Mouse (Mus musculus): Measurements from ENCODE around the gene Wdr53. TPM values are rescaled to one million over a fixed set of nuclear protein-coding genes. Genes with fewer than 3 reads are reported as not detected.

Wdr53 gene
- total and polyA plus RNA-seq, 3 experiments = 3.3 to 7.6 (median 7.6) TPM

GRCm38 (mm10) chr16:32275041-32275440 lies 28.0 kb downstream of the Wdr53 start:
- H3K4me3 ChIP-seq = no peak overlapping the region
- no peak for DNase-seq
- no peak for TF ChIP-seq POLR2A (IDR thresholded peaks at IDR 0.05; ENCODE audit: insufficient read depth, low read depth, low read length)
- TF ChIP-seq EP300 (IDR thresholded peaks at IDR 0.05; ENCODE audit: insufficient read depth, low read depth, low read length) = no peak
- TF ChIP-seq CTCF (IDR thresholded peaks at IDR 0.05) = no peak
- 83% methylated on average over 6 of the region's 6 CpGs for WGBS
- peaks cover 3% of the 10 kb centered on the region for H3K4me1 ChIP-seq (ENCODE audit: control insufficient read depth, insufficient read depth, low read length)
- H3K79me2 ChIP-seq (replicated peaks; ENCODE audit: control insufficient read depth, insufficient read depth, low read length) = no peaks in the 10 kb centered on the region
- no peak overlapping the region for H3K27ac ChIP-seq
- intact Hi-C loops (cut with DNase I) = loop anchor here (5.0 to 10.0 kb wide), 2 partner anchors 187 to 330 kb away; partner anchors contain the start of gene Tfrc
- no peaks in the 10 kb centered on the region for H3K27me3 ChIP-seq (ENCODE audit: control insufficient read depth, insufficient read depth, low read length)
- H3K36me3 ChIP-seq (ENCODE audit: control insufficient read depth, insufficient read depth, low read length) = peaks cover 11% of the 10 kb centered on the region
- H3K9ac ChIP-seq (ENCODE audit: low read depth, low read length) = no peak overlapping the region

DNA sequence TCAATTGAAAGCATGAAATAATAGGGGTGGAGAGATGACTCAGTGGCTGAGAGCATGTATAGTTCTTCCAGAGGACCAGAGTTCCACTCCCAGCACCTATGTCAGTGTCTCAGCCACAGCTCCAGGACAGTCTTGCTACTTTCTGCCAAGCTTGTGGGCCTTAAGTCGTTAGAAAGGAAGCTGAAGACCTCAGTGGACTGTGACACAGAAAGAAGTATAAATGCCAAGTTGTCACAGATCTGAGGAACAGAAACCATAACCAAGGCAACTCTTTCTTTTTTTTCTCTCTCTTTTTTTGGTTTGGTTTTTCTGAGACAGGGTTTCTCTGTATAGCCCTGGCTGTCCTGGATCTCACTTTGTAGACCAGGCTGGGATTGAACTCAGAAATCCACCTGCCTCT lies 28.8 kb downstream of the Wdr53 start:
- Histone ChIP-seq H3K9ac (ENCODE audit: low read depth, low read length) (no peak overlapping the region), H3K27ac (no peak overlapping the region), H3K36me3 (ENCODE audit: control insufficient read depth, insufficient read depth, low read length) (peaks cover 11% of the 10 kb centered on the region), H3K79me2 (replicated peaks; ENCODE audit: control insufficient read depth, insufficient read depth, low read length) (no peaks in the 10 kb centered on the region; the same call in 1 of the 2 replicates), H3K27me3 (ENCODE audit: control insufficient read depth, insufficient read depth, low read length) (no peaks in the 10 kb centered on the region), H3K4me3 (no peak overlapping the region), H3K4me1 (ENCODE audit: control insufficient read depth, insufficient read depth, low read length) (peaks cover 3% of the 10 kb centered on the region)
- no peak for DNase-seq
- no peak for TF ChIP-seq EP300 (IDR thresholded peaks at IDR 0.05; ENCODE audit: insufficient read depth, low read depth, low read length)
- TF ChIP-seq CTCF (IDR thresholded peaks at IDR 0.05) = no peak
- TF ChIP-seq POLR2A (IDR thresholded peaks at IDR 0.05; ENCODE audit: insufficient read depth, low read depth, low read length) = no peak
- 68% methylated on average over 1 of the region's 1 CpGs for WGBS
- intact Hi-C loops (cut with DNase I) = loop anchor here (2.0 to 10.0 kb wide), 3 partner anchors 153 to 329 kb away; partner anchors contain the start of gene Tfrc

DNA sequence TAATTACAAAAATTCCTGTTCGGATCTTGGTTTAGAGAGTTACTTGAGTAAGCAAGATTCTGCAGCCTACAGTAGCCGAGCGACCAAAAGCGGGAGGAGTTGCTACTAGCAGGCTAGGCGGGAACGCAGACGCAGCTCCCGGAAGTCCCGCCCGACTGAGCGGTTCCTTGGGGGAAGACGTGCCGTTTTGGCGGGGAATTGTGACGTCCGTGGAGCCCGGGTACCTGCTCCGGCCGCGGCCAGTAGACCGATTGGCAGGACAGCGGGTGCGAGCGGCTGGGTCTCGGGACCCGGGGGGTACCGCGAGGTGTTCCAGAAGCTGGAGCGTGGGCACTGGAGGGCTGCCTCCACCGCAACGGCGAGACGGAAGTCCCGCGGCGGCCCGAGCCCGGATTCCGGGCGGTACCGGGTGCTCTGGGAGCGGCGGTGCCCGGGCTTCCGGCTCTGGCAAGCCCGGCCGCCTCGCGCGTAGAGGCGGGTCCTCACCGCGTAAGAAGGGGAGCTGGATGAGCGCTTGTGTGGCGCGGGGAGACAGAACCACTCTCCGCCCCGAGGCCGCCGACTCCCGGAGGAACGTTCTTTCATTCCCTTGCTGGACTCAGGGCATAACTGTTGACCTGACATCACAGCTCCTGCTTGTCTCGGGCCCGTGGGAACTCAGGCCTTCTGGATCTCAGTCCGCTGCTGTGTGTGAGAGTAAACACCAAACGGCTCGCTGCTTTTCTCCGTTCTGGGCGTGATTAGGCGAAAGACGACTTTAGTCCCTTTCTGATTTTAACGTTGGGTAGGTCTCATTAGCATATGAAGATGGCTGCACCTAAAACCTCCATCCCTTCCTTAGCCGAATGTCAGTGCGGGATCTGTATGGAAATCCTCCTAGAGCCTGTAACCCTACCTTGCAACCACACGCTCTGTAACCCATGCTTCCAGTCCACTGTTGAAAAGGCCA lies 30.6 kb downstream of the Wdr53 start, which contains the start of gene Rnf168:
TSS of gene Rnf168 (plus strand) at position 152 of the 949 bp plus-strand sequence.
- peak within 1 kb of the TSS; percentile 93 for H3K27ac ChIP-seq
- H3K4me1 ChIP-seq (ENCODE audit: control insufficient read depth, insufficient read depth, low read length) = peaks cover 3% of the 10 kb centered on the region
- H3K79me2 ChIP-seq (replicated peaks; ENCODE audit: control insufficient read depth, insufficient read depth, low read length) = no peaks in the 10 kb centered on the region; the same call in 1 of the 2 replicates
- H3K36me3 ChIP-seq (ENCODE audit: control insufficient read depth, insufficient read depth, low read length) = peaks cover 13% of the 10 kb centered on the region
- TF ChIP-seq CTCF (IDR thresholded peaks at IDR 0.05) (no peak), POLR2A (IDR thresholded peaks at IDR 0.05; ENCODE audit: insufficient read depth, low read depth, low read length) (peak; percentile 77), EP300 (IDR thresholded peaks at IDR 0.05; ENCODE audit: insufficient read depth, low read depth, low read length) (0 out of 2 replicates have a peak, but pooled peaks have one; percentile 50)
- peak within 1 kb of the TSS; percentile 79 for H3K4me3 ChIP-seq
- intact Hi-C loops (cut with DNase I) = loop anchor here (1.0 to 10.0 kb wide), 5 partner anchors 30 to 327 kb away; partner anchors contain the start of genes Fbxo45, Tfrc and Wdr53
- DNase-seq = peak; percentile 94
- peak within 1 kb of the TSS; percentile 92 for H3K9ac ChIP-seq (ENCODE audit: low read depth, low read length)
- no peaks in the 10 kb centered on the region for H3K27me3 ChIP-seq (ENCODE audit: control insufficient read depth, insufficient read depth, low read length)
- WGBS = under 1% methylated on average over 75 of the region's 75 CpGs

- intact Hi-C loops (cut with DNase I) = loop anchor here (5.0 to 10.0 kb wide), 2 partner anchors 184 to 326 kb away; partner anchors contain the start of gene Tfrc
- Histone ChIP-seq H3K27me3 (ENCODE audit: control insufficient read depth, insufficient read depth, low read length) (no peaks in the 10 kb centered on the region), H3K4me3 (peak overlapping the region; percentile 79), H3K9ac (ENCODE audit: low read depth, low read length) (no peak overlapping the region), H3K4me1 (ENCODE audit: control insufficient read depth, insufficient read depth, low read length) (peaks cover 3% of the 10 kb centered on the region), H3K36me3 (ENCODE audit: control insufficient read depth, insufficient read depth, low read length) (peaks cover 14% of the 10 kb centered on the region), H3K27ac (peak overlapping the region; percentile 93), H3K79me2 (replicated peaks; ENCODE audit: control insufficient read depth, insufficient read depth, low read length) (no peaks in the 10 kb centered on the region; the same call in 1 of the 2 replicates)
- 39% methylated on average over 7 of the region's 7 CpGs for WGBS
- no peak for DNase-seq
- TF ChIP-seq CTCF (IDR thresholded peaks at IDR 0.05) (no peak), EP300 (IDR thresholded peaks at IDR 0.05; ENCODE audit: insufficient read depth, low read depth, low read length) (no peak), POLR2A (IDR thresholded peaks at IDR 0.05; ENCODE audit: insufficient read depth, low read depth, low read length) (no peak)
These were observed 31.4 kb downstream of the Wdr53 start for GRCm38 (mm10) chr16:32278396-32278795.

GRCm38 (mm10) chr16:32280211-32280610 lies 33.2 kb downstream of the Wdr53 start:
- no peak for DNase-seq
- Histone ChIP-seq H3K4me3 (no peak overlapping the region), H3K36me3 (ENCODE audit: control insufficient read depth, insufficient read depth, low read length) (peaks cover 14% of the 10 kb centered on the region), H3K27me3 (ENCODE audit: control insufficient read depth, insufficient read depth, low read length) (no peaks in the 10 kb centered on the region), H3K9ac (ENCODE audit: low read depth, low read length) (no peak overlapping the region), H3K79me2 (replicated peaks; ENCODE audit: control insufficient read depth, insufficient read depth, low read length) (peaks cover 2% of the 10 kb centered on the region; the same call in 1 of the 2 replicates), H3K27ac (no peak overlapping the region), H3K4me1 (ENCODE audit: control insufficient read depth, insufficient read depth, low read length) (peaks cover 3% of the 10 kb centered on the region)
- TF ChIP-seq CTCF (IDR thresholded peaks at IDR 0.05) = no peak
- no peak for TF ChIP-seq EP300 (IDR thresholded peaks at IDR 0.05; ENCODE audit: insufficient read depth, low read depth, low read length)
- TF ChIP-seq POLR2A (IDR thresholded peaks at IDR 0.05; ENCODE audit: insufficient read depth, low read depth, low read length) = no peak
- intact Hi-C loops (cut with DNase I) = no loop called here
- 98% methylated on average over 8 of the region's 8 CpGs for WGBS
